Mouse (Mus musculus): ENCODE measurements around the gene Mcl1. TPM values are rescaled to one million over a fixed set of nuclear protein-coding genes. Genes with fewer than 3 reads are reported as not detected.
"Not testable (repeated sequence)": the region's sequence is repeated elsewhere in the genome, so short reads cannot be mapped to it uniquely, and the experiment has no call there.

The Mcl1 gene
- polyA plus RNA-seq, 1 experiment from 2014 or later, result 38.1 TPM

GRCm38 (mm10) chr3:95645313-95646235 lies 13.0 kb upstream of the Mcl1 start:
- no peak overlapping the region for H3K9ac ChIP-seq (replicated peaks; ENCODE audit: low read length)
- peaks cover 7% of the 10 kb centered on the region; the same call in 1 of the 2 replicates for H3K4me1 ChIP-seq (ENCODE audit: insufficient read depth, low read length)
- H3K27me3 ChIP-seq (ENCODE audit: insufficient read depth, low read length), result no peaks in the 10 kb centered on the region
- no peak overlapping the region for H3K27ac ChIP-seq (ENCODE audit: low read length)
- no peaks in the 10 kb centered on the region for H3K9me3 ChIP-seq (ENCODE audit: low read length)
- H3K36me3 ChIP-seq (ENCODE audit: insufficient read depth, low read length), result no peaks in the 10 kb centered on the region
- no peak for ATAC-seq (ENCODE audit: low FRiP score, low TSS enrichment)
- no peak overlapping the region for H3K4me3 ChIP-seq (ENCODE audit: low read length)
- 67% methylated on average over 10 of the region's 10 CpGs for WGBS
- no peak overlapping the region for H3K4me2 ChIP-seq (replicated peaks; ENCODE audit: low read depth, low read length)

GRCm38 (mm10) chr3:95648016-95648415 lies 10.6 kb upstream of the Mcl1 start:
- no peak for ATAC-seq (ENCODE audit: low FRiP score, low TSS enrichment)
- no peaks in the 10 kb centered on the region for H3K27me3 ChIP-seq (ENCODE audit: insufficient read depth, low read length)
- H3K4me1 ChIP-seq (ENCODE audit: insufficient read depth, low read length), result peaks cover 16% of the 10 kb centered on the region
- no peaks in the 10 kb centered on the region for H3K36me3 ChIP-seq (ENCODE audit: insufficient read depth, low read length)
- H3K9ac ChIP-seq (replicated peaks; ENCODE audit: low read length), result no peak overlapping the region
- no peaks in the 10 kb centered on the region for H3K9me3 ChIP-seq (ENCODE audit: low read length)
- WGBS, result 89% methylated on average over 5 of the region's 5 CpGs
- no peak overlapping the region for H3K4me3 ChIP-seq (ENCODE audit: low read length)
- H3K27ac ChIP-seq (ENCODE audit: low read length), result no peak overlapping the region
- no peak overlapping the region for H3K4me2 ChIP-seq (replicated peaks; ENCODE audit: low read depth, low read length)

- no peak overlapping the region for H3K4me3 ChIP-seq (ENCODE audit: low read length)
- H3K36me3 ChIP-seq (ENCODE audit: insufficient read depth, low read length), result no peaks in the 10 kb centered on the region
- H3K27ac ChIP-seq (ENCODE audit: low read length), result peak overlapping the region; percentile 81
- H3K9me3 ChIP-seq (ENCODE audit: low read length), result no peaks in the 10 kb centered on the region
- H3K4me2 ChIP-seq (replicated peaks; ENCODE audit: low read depth, low read length), result no peak overlapping the region
- H3K27me3 ChIP-seq (ENCODE audit: insufficient read depth, low read length), result no peaks in the 10 kb centered on the region
- no peak for ATAC-seq (ENCODE audit: low FRiP score, low TSS enrichment)
- peaks cover 20% of the 10 kb centered on the region for H3K4me1 ChIP-seq (ENCODE audit: insufficient read depth, low read length)
- 0 out of 2 replicates have a peak overlapping the region, but pooled peaks have one; percentile 2 for H3K9ac ChIP-seq (replicated peaks; ENCODE audit: low read length)
- 49% methylated on average over 6 of the region's 6 CpGs for WGBS
Measured at GRCm38 (mm10) chr3:95650276-95651032, 8.1 kb upstream of the Mcl1 start.

- 78% methylated on average over 3 of the region's 3 CpGs for WGBS
- Histone ChIP-seq H3K27ac (ENCODE audit: low read length) (peak overlapping the region; percentile 81), H3K9me3 (ENCODE audit: low read length) (no peaks in the 10 kb centered on the region), H3K4me1 (ENCODE audit: insufficient read depth, low read length) (peaks cover 20% of the 10 kb centered on the region), H3K36me3 (ENCODE audit: insufficient read depth, low read length) (no peaks in the 10 kb centered on the region), H3K9ac (replicated peaks; ENCODE audit: low read length) (0 out of 2 replicates have a peak overlapping the region, but pooled peaks have one; percentile 2), H3K4me3 (ENCODE audit: low read length) (no peak overlapping the region), H3K27me3 (ENCODE audit: insufficient read depth, low read length) (no peaks in the 10 kb centered on the region), H3K4me2 (replicated peaks; ENCODE audit: low read depth, low read length) (no peak overlapping the region)
- no peak for ATAC-seq (ENCODE audit: low FRiP score, low TSS enrichment)
Measured at GRCm38 (mm10) chr3:95651033-95651373, 7.6 kb upstream of the Mcl1 start.

GRCm38 (mm10) chr3:95651391-95652203 lies 7.0 kb upstream of the Mcl1 start:
- H3K9ac ChIP-seq (replicated peaks; ENCODE audit: low read length), result no peak overlapping the region
- H3K27ac ChIP-seq (ENCODE audit: low read length), result peak overlapping the region; percentile 81; the same call in 1 of the 2 replicates
- no peaks in the 10 kb centered on the region for H3K36me3 ChIP-seq (ENCODE audit: insufficient read depth, low read length)
- H3K27me3 ChIP-seq (ENCODE audit: insufficient read depth, low read length), result no peaks in the 10 kb centered on the region
- no peaks in the 10 kb centered on the region for H3K9me3 ChIP-seq (ENCODE audit: low read length)
- H3K4me1 ChIP-seq (ENCODE audit: insufficient read depth, low read length), result peaks cover 20% of the 10 kb centered on the region
- no peak overlapping the region for H3K4me2 ChIP-seq (replicated peaks; ENCODE audit: low read depth, low read length)
- no peak overlapping the region for H3K4me3 ChIP-seq (ENCODE audit: low read length)
- no peak for ATAC-seq (ENCODE audit: low FRiP score, low TSS enrichment)
- WGBS, result 89% methylated on average over 16 of the region's 16 CpGs

- peaks cover 20% of the 10 kb centered on the region for H3K4me1 ChIP-seq (ENCODE audit: insufficient read depth, low read length)
- 0 out of 2 replicates have a peak overlapping the region, but pooled peaks have one; percentile 16 for H3K9ac ChIP-seq (replicated peaks; ENCODE audit: low read length)
- no peak for ATAC-seq (ENCODE audit: low FRiP score, low TSS enrichment)
- 70% methylated on average over 7 of the region's 7 CpGs for WGBS
- no peaks in the 10 kb centered on the region for H3K27me3 ChIP-seq (ENCODE audit: insufficient read depth, low read length)
- H3K36me3 ChIP-seq (ENCODE audit: insufficient read depth, low read length), result no peaks in the 10 kb centered on the region
- H3K27ac ChIP-seq (ENCODE audit: low read length), result no peak overlapping the region
- H3K9me3 ChIP-seq (ENCODE audit: low read length), result no peaks in the 10 kb centered on the region
- H3K4me2 ChIP-seq (replicated peaks; ENCODE audit: low read depth, low read length), result no peak overlapping the region
- H3K4me3 ChIP-seq (ENCODE audit: low read length), result no peak overlapping the region
Measured at GRCm38 (mm10) chr3:95652204-95652811, 6.3 kb upstream of the Mcl1 start.

- H3K9me3 ChIP-seq (ENCODE audit: low read length), result no peaks in the 10 kb centered on the region
- H3K27me3 ChIP-seq (ENCODE audit: insufficient read depth, low read length), result no peaks in the 10 kb centered on the region
- H3K4me1 ChIP-seq (ENCODE audit: insufficient read depth, low read length), result peaks cover 20% of the 10 kb centered on the region
- ATAC-seq (ENCODE audit: low FRiP score, low TSS enrichment), result no peak
- no peaks in the 10 kb centered on the region for H3K36me3 ChIP-seq (ENCODE audit: insufficient read depth, low read length)
- H3K27ac ChIP-seq (ENCODE audit: low read length), result no peak overlapping the region
- H3K9ac ChIP-seq (replicated peaks; ENCODE audit: low read length), result no peak overlapping the region
- 32% methylated on average over 6 of the region's 6 CpGs for WGBS
- no peak overlapping the region for H3K4me3 ChIP-seq (ENCODE audit: low read length)
- no peak overlapping the region for H3K4me2 ChIP-seq (replicated peaks; ENCODE audit: low read depth, low read length)
Measured at GRCm38 (mm10) chr3:95652871-95653270, 5.7 kb upstream of the Mcl1 start.

- no peak for ATAC-seq (ENCODE audit: low FRiP score, low TSS enrichment)
- Histone ChIP-seq H3K36me3 (ENCODE audit: insufficient read depth, low read length) (no peaks in the 10 kb centered on the region), H3K27me3 (ENCODE audit: insufficient read depth, low read length) (no peaks in the 10 kb centered on the region), H3K9me3 (ENCODE audit: low read length) (no peaks in the 10 kb centered on the region), H3K9ac (replicated peaks; ENCODE audit: low read length) (no peak overlapping the region; the same call in 1 of the 2 replicates), H3K27ac (ENCODE audit: low read length) (peak overlapping the region; percentile 17; the same call in 1 of the 2 replicates), H3K4me1 (ENCODE audit: insufficient read depth, low read length) (peaks cover 20% of the 10 kb centered on the region), H3K4me3 (ENCODE audit: low read length) (no peak overlapping the region), H3K4me2 (replicated peaks; ENCODE audit: low read depth, low read length) (no peak overlapping the region)
- 37% methylated on average over 11 of the region's 11 CpGs for WGBS
Measured at GRCm38 (mm10) chr3:95653473-95654034, 5.0 kb upstream of the Mcl1 start.

- not testable (repeated sequence) for H3K36me3 ChIP-seq (ENCODE audit: insufficient read depth, low read length); H3K9ac ChIP-seq (replicated peaks; ENCODE audit: low read length); H3K9me3 ChIP-seq (ENCODE audit: low read length); H3K4me3 ChIP-seq (ENCODE audit: low read length); H3K27me3 ChIP-seq (ENCODE audit: insufficient read depth, low read length); H3K27ac ChIP-seq (ENCODE audit: low read length); ATAC-seq (ENCODE audit: low FRiP score, low TSS enrichment); H3K4me2 ChIP-seq (replicated peaks; ENCODE audit: low read depth, low read length)
- peaks cover 20% of the 10 kb centered on the region for H3K4me1 ChIP-seq (ENCODE audit: insufficient read depth, low read length)
- 78% methylated on average over 3 of the region's 3 CpGs for WGBS
Measured at GRCm38 (mm10) chr3:95654371-95654770, 4.2 kb upstream of the Mcl1 start.
